Mouse (Mus musculus): ENCODE results near the gene Cdc42se1. TPM values are rescaled to one million over a fixed set of nuclear protein-coding genes. Genes with fewer than 3 reads are reported as not detected.
A peak's percentile ranks its signal among the peaks of the same experiment; 100 is the strongest.

Cdc42se1 gene
- total and polyA plus RNA-seq, 3 experiments: 341 to 472 TPM; not detected in 1

- Histone ChIP-seq H3K79me2 (ENCODE audit: control insufficient read depth, insufficient read depth, low read length, poor library complexity) (peaks cover 65% of the 10 kb centered on the region), H3K4me1 (ENCODE audit: control insufficient read depth in 1 of 2, insufficient read depth in 2 of 2, low read length in 2 of 2) (peaks cover 20 to 28% of the 10 kb centered on the region in 2 experiments), H3K36me3 (ENCODE audit: control insufficient read depth in 1 of 2, insufficient read depth in 2 of 2, low read length in 2 of 2) (peaks cover 37% of the 10 kb centered on the region in 2 experiments), H3K9me3 (replicated peaks; ENCODE audit: insufficient read depth, low read length) (no peaks in the 10 kb centered on the region), H3K9ac (ENCODE audit: control insufficient read depth, low read depth, low read length, poor library complexity, severe bottlenecking) (peak overlapping the region; percentile 84), H3K27ac (ENCODE audit: control insufficient read depth, low read depth, low read length) (peak overlapping the region; percentile 92), H3K4me3 (ENCODE audit: control insufficient read depth in 1 of 2, insufficient read depth in 1 of 2, low read depth in 2 of 2, low read length in 2 of 2) (peak overlapping the region; percentile 66 to 73), H3K27me3 (ENCODE audit: control insufficient read depth in 1 of 2, insufficient read depth in 2 of 2, low read length in 2 of 2) (no peaks in the 10 kb centered on the region)
- TF ChIP-seq TBP (IDR thresholded peaks at IDR 0.05; ENCODE audit: low read depth, low read length): peak; percentile 33; the same call in 1 of the 2 replicates
- TF ChIP-seq USF1 (IDR thresholded peaks at IDR 0.05; ENCODE audit: low read depth, low read length): no peak
- peak; percentile 87 for DNase-seq (ENCODE audit: low read depth, low spot score)
These were observed 2.2 kb downstream of the Cdc42se1 start for GRCm38 (mm10) chr3:95230495-95231297.

DNA sequence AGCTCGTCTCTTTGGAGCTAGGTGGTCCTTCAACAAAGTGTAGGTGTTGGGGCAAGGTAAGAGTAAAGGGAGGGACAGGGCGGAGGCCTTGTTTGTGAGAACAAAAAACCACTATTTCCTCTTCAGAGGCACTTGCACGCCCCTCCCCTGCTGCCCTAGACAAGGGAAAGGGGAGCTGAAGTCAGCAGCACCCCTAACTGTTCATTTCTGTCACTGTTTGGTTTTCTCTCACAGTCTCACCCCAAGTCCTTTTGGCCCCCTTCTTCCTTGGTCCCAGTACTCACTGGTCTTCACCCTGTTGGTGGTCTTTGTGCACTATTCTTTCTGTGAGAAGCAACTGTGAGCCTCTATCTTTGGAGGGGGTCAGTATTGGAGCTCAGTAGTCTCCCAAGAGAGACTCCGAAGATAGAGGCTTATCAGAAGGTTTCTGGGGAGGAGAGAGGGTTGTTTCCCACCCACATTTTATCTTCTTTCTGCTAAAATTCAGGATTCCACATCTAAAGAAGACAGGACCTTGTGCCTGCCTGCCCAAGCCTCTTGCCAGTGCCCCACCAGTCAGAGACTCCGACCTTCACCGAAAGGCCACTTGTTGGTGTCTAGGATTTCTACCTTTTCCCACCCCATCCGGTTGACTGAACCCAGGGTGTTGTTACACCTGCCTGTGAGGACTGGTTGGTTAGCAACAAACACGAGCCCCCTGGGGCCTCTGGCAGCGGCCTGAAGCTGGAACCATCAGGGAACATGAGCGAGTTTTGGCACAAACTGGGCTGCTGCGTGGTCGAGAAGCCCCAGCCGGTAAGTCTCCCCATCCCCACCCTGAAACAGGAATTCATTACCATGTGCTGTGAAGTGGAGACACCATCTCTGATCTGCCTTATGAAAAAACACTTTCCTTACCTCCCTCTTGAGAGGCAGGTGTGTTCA lies 3.0 kb downstream of the Cdc42se1 start, which contains the start of gene Mllt11:
Mllt11 (minus strand) TSS at position 874 of the 924 bp plus-strand sequence.
- peak; percentile 94 for DNase-seq (ENCODE audit: low read depth, low spot score)
- peak within 1 kb of the TSS; percentile 92 for H3K27ac ChIP-seq (ENCODE audit: control insufficient read depth, low read depth, low read length)
- H3K79me2 ChIP-seq (ENCODE audit: control insufficient read depth, insufficient read depth, low read length, poor library complexity): peaks cover 60% of the 10 kb centered on the region
- peak within 1 kb of the TSS; percentile 84 for H3K9ac ChIP-seq (ENCODE audit: control insufficient read depth, low read depth, low read length, poor library complexity, severe bottlenecking)
- peak within 1 kb of the TSS; percentile 66 to 73 for H3K4me3 ChIP-seq (ENCODE audit: control insufficient read depth in 1 of 2, insufficient read depth in 1 of 2, low read depth in 2 of 2, low read length in 2 of 2)
- H3K4me1 ChIP-seq (ENCODE audit: control insufficient read depth in 1 of 2, insufficient read depth in 2 of 2, low read length in 2 of 2): peaks cover 20 to 28% of the 10 kb centered on the region in 2 experiments
- no peaks in the 10 kb centered on the region for H3K9me3 ChIP-seq (replicated peaks; ENCODE audit: insufficient read depth, low read length)
- H3K36me3 ChIP-seq (ENCODE audit: control insufficient read depth in 1 of 2, insufficient read depth in 2 of 2, low read length in 2 of 2): peaks cover 34 to 44% of the 10 kb centered on the region in 2 experiments
- TF ChIP-seq KAT2A (conservative IDR thresholded peaks at IDR 0.05; ENCODE audit: low read depth, low read length): no peak
- TF ChIP-seq POLR2A (IDR thresholded peaks at IDR 0.05; ENCODE audit: control insufficient read depth in 1 of 2, insufficient read depth in 1 of 2, low read depth in 1 of 2, low read length in 2 of 2, poor library complexity in 1 of 2): peak in 1 of 2 experiments; percentile 68; a peak in 2 of 4 replicates
- peak; percentile 94 for TF ChIP-seq GATA1 (IDR thresholded peaks at IDR 0.05; ENCODE audit: low read depth, low read length)
- H3K27me3 ChIP-seq (ENCODE audit: control insufficient read depth in 1 of 2, insufficient read depth in 2 of 2, low read length in 2 of 2): no peaks in the 10 kb centered on the region

GRCm38 (mm10) chr3:95232771-95233170 lies 4.2 kb downstream of the Cdc42se1 start:
- peak overlapping the region; percentile 92 for H3K27ac ChIP-seq (ENCODE audit: control insufficient read depth, low read depth, low read length)
- no peaks in the 10 kb centered on the region for H3K9me3 ChIP-seq (replicated peaks; ENCODE audit: insufficient read depth, low read length)
- peaks cover 26 to 52% of the 10 kb centered on the region in 2 experiments for H3K36me3 ChIP-seq (ENCODE audit: control insufficient read depth in 1 of 2, insufficient read depth in 2 of 2, low read length in 2 of 2)
- DNase-seq (ENCODE audit: low read depth, low spot score): no peak
- TF ChIP-seq CTCF (IDR thresholded peaks at IDR 0.05 in 2 of 3, conservative IDR thresholded peaks at IDR 0.05 in 1 of 3; ENCODE audit: control insufficient read depth in 1 of 3, insufficient read depth in 1 of 3, low read depth in 2 of 3, low read length in 3 of 3, poor library complexity in 1 of 3, severe bottlenecking in 1 of 3): no peak
- no peak for TF ChIP-seq UBTF (IDR thresholded peaks at IDR 0.05; ENCODE audit: borderline replicate concordance, insufficient read depth, low read depth, low read length)
- H3K27me3 ChIP-seq (ENCODE audit: control insufficient read depth in 1 of 2, insufficient read depth in 2 of 2, low read length in 2 of 2): no peaks in the 10 kb centered on the region
- peaks cover 54% of the 10 kb centered on the region for H3K79me2 ChIP-seq (ENCODE audit: control insufficient read depth, insufficient read depth, low read length, poor library complexity)
- H3K4me3 ChIP-seq (ENCODE audit: control insufficient read depth in 1 of 2, insufficient read depth in 1 of 2, low read depth in 2 of 2, low read length in 2 of 2): no peak overlapping the region
- H3K4me1 ChIP-seq (ENCODE audit: control insufficient read depth in 1 of 2, insufficient read depth in 2 of 2, low read length in 2 of 2): peaks cover 20 to 24% of the 10 kb centered on the region in 2 experiments
- peak overlapping the region; percentile 84 for H3K9ac ChIP-seq (ENCODE audit: control insufficient read depth, low read depth, low read length, poor library complexity, severe bottlenecking)
